Mouse (Mus musculus): ENCODE results near the gene Rhoh. TPM values are rescaled to one million over a fixed set of nuclear protein-coding genes. Genes with fewer than 3 reads are reported as not detected.

Rhoh gene
- polyA plus RNA-seq, 1 experiment from 2014 or later = 0.74 TPM

DNA sequence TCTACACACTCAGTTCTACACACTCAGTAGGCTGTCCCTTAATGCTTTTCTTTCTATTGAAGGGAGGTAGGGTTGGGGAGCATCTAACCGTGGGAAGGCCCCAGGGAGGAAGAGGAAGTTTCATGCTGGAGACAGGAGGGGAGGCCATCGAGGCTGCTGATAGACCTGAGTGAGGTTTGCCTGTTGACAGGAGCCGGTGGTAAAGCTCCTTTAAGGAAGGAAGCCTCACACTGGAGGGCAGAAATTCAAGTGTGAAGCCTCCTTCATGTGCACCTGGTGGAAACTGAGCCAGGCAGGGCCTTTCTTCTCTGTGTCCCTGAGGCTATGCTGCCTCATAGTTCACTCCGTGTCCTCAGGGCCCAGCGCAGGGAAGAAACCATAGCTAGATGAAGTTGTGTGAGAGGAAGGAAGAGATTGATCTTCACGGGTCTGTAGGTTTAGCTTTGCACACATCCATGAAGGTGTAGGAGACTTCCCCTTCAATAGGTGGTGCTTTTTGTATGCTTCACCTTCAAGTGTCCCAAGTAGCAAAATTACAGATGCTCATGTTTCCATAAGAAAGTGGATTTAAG lies 34.2 kb downstream of the Rhoh start:
- H3K9me3 ChIP-seq (ENCODE audit: control insufficient read depth, low read length) = no peaks in the 10 kb centered on the region
- ATAC-seq (ENCODE audit: insufficient number of reproducible peaks, insufficient read depth, low FRiP score, low read depth) = no peak
- H3K9ac ChIP-seq (ENCODE audit: low read length) = no peak overlapping the region
- no peak overlapping the region for H3K4me3 ChIP-seq (ENCODE audit: control insufficient read depth in 1 of 2, insufficient read depth in 1 of 2, low read depth in 1 of 2, low read length in 2 of 2)
- no peaks in the 10 kb centered on the region for H3K27me3 ChIP-seq (ENCODE audit: control insufficient read depth, insufficient read depth, low read length)
- WGBS = 72% methylated on average over 6 of the region's 6 CpGs
- H3K4me2 ChIP-seq (ENCODE audit: low read length) = no peak overlapping the region
- H3K36me3 ChIP-seq (ENCODE audit: control insufficient read depth, insufficient read depth, low read length) = no peaks in the 10 kb centered on the region
- H3K4me1 ChIP-seq (ENCODE audit: control insufficient read depth in 2 of 2, insufficient read depth in 2 of 2, low read length in 2 of 2) = peaks cover 11 to 17% of the 10 kb centered on the region in 2 experiments
- peak overlapping the region; percentile 45 to 56; a peak in 3 of 4 replicates for H3K27ac ChIP-seq (replicated peaks in 1 of 2; ENCODE audit: control insufficient read depth in 1 of 2, insufficient read depth in 1 of 2, low read depth in 2 of 2, low read length in 2 of 2)

GRCm38 (mm10) chr5:65895764-65896163 lies 34.8 kb downstream of the Rhoh start:
- Histone ChIP-seq H3K27me3 (ENCODE audit: control insufficient read depth, insufficient read depth, low read length) (no peaks in the 10 kb centered on the region), H3K9me3 (ENCODE audit: control insufficient read depth, low read length) (no peaks in the 10 kb centered on the region), H3K4me3 (ENCODE audit: control insufficient read depth in 1 of 2, insufficient read depth in 1 of 2, low read depth in 1 of 2, low read length in 2 of 2) (no peak overlapping the region), H3K36me3 (ENCODE audit: control insufficient read depth, insufficient read depth, low read length) (no peaks in the 10 kb centered on the region), H3K27ac (replicated peaks in 1 of 2; ENCODE audit: control insufficient read depth in 1 of 2, insufficient read depth in 1 of 2, low read depth in 2 of 2, low read length in 2 of 2) (peak overlapping the region; percentile 45 to 56; a peak in 3 of 4 replicates), H3K9ac (ENCODE audit: low read length) (no peak overlapping the region), H3K4me2 (ENCODE audit: low read length) (no peak overlapping the region), H3K4me1 (ENCODE audit: control insufficient read depth in 2 of 2, insufficient read depth in 2 of 2, low read length in 2 of 2) (peaks cover 13 to 17% of the 10 kb centered on the region in 2 experiments)
- 41% methylated on average over 7 of the region's 7 CpGs for WGBS
- ATAC-seq (ENCODE audit: insufficient number of reproducible peaks, insufficient read depth, low FRiP score, low read depth) = peak; percentile 44; the same call in 1 of the 2 replicates

- no peak for ATAC-seq (ENCODE audit: insufficient number of reproducible peaks, insufficient read depth, low FRiP score, low read depth)
- Histone ChIP-seq H3K9me3 (ENCODE audit: control insufficient read depth, low read length) (no peaks in the 10 kb centered on the region), H3K36me3 (ENCODE audit: control insufficient read depth, insufficient read depth, low read length) (no peaks in the 10 kb centered on the region), H3K4me3 (ENCODE audit: control insufficient read depth in 1 of 2, insufficient read depth in 1 of 2, low read depth in 1 of 2, low read length in 2 of 2) (no peak overlapping the region), H3K27ac (replicated peaks in 1 of 2; ENCODE audit: control insufficient read depth in 1 of 2, insufficient read depth in 1 of 2, low read depth in 2 of 2, low read length in 2 of 2) (no peak overlapping the region), H3K4me2 (ENCODE audit: low read length) (no peak overlapping the region), H3K4me1 (ENCODE audit: control insufficient read depth in 2 of 2, insufficient read depth in 2 of 2, low read length in 2 of 2) (peaks cover 13 to 17% of the 10 kb centered on the region in 2 experiments), H3K27me3 (ENCODE audit: control insufficient read depth, insufficient read depth, low read length) (no peaks in the 10 kb centered on the region), H3K9ac (ENCODE audit: low read length) (no peak overlapping the region)
- WGBS = 71% methylated on average over 2 of the region's 2 CpGs
Observed at GRCm38 (mm10) chr5:65897731-65898130, 36.7 kb downstream of the Rhoh start.

- no peaks in the 10 kb centered on the region for H3K27me3 ChIP-seq (ENCODE audit: control insufficient read depth, insufficient read depth, low read length)
- H3K4me2 ChIP-seq (ENCODE audit: low read length) = no peak overlapping the region
- H3K27ac ChIP-seq (replicated peaks in 1 of 2; ENCODE audit: control insufficient read depth in 1 of 2, insufficient read depth in 1 of 2, low read depth in 2 of 2, low read length in 2 of 2) = no peak overlapping the region
- H3K36me3 ChIP-seq (ENCODE audit: control insufficient read depth, insufficient read depth, low read length) = no peaks in the 10 kb centered on the region
- no peak overlapping the region for H3K9ac ChIP-seq (ENCODE audit: low read length)
- WGBS = 77% methylated on average over 3 of the region's 3 CpGs
- no peak for ATAC-seq (ENCODE audit: insufficient number of reproducible peaks, insufficient read depth, low FRiP score, low read depth)
- peaks cover 13 to 17% of the 10 kb centered on the region in 2 experiments for H3K4me1 ChIP-seq (ENCODE audit: control insufficient read depth in 2 of 2, insufficient read depth in 2 of 2, low read length in 2 of 2)
- peaks cover 6% of the 10 kb centered on the region for H3K9me3 ChIP-seq (ENCODE audit: control insufficient read depth, low read length)
- no peak overlapping the region for H3K4me3 ChIP-seq (ENCODE audit: control insufficient read depth in 1 of 2, insufficient read depth in 1 of 2, low read depth in 1 of 2, low read length in 2 of 2)
Observed at GRCm38 (mm10) chr5:65898683-65899082, 37.7 kb downstream of the Rhoh start.

- H3K4me3 ChIP-seq (ENCODE audit: control insufficient read depth in 1 of 2, insufficient read depth in 1 of 2, low read depth in 1 of 2, low read length in 2 of 2) = no peak overlapping the region
- 87% methylated on average over 6 of the region's 6 CpGs for WGBS
- no peak overlapping the region for H3K4me2 ChIP-seq (ENCODE audit: low read length)
- ATAC-seq (ENCODE audit: insufficient number of reproducible peaks, insufficient read depth, low FRiP score, low read depth) = no peak
- no peaks in the 10 kb centered on the region for H3K27me3 ChIP-seq (ENCODE audit: control insufficient read depth, insufficient read depth, low read length)
- H3K27ac ChIP-seq (replicated peaks in 1 of 2; ENCODE audit: control insufficient read depth in 1 of 2, insufficient read depth in 1 of 2, low read depth in 2 of 2, low read length in 2 of 2) = no peak overlapping the region
- H3K4me1 ChIP-seq (ENCODE audit: control insufficient read depth in 2 of 2, insufficient read depth in 2 of 2, low read length in 2 of 2) = peaks cover 11 to 17% of the 10 kb centered on the region in 2 experiments
- H3K9ac ChIP-seq (ENCODE audit: low read length) = no peak overlapping the region
- peaks cover 17% of the 10 kb centered on the region for H3K9me3 ChIP-seq (ENCODE audit: control insufficient read depth, low read length)
- no peaks in the 10 kb centered on the region for H3K36me3 ChIP-seq (ENCODE audit: control insufficient read depth, insufficient read depth, low read length)
Observed at GRCm38 (mm10) chr5:65900113-65900512, 39.1 kb downstream of the Rhoh start.

- peaks cover 19% of the 10 kb centered on the region for H3K9me3 ChIP-seq (ENCODE audit: control insufficient read depth, low read length)
- WGBS = 43% methylated on average over 7 of the region's 7 CpGs
- ATAC-seq (ENCODE audit: insufficient number of reproducible peaks, insufficient read depth, low FRiP score, low read depth) = peak; percentile 82
- no peaks in the 10 kb centered on the region for H3K36me3 ChIP-seq (ENCODE audit: control insufficient read depth, insufficient read depth, low read length)
- peaks cover 5 to 12% of the 10 kb centered on the region in 2 experiments for H3K4me1 ChIP-seq (ENCODE audit: control insufficient read depth in 2 of 2, insufficient read depth in 2 of 2, low read length in 2 of 2)
- H3K4me2 ChIP-seq (ENCODE audit: low read length) = no peak overlapping the region
- no peak overlapping the region for H3K9ac ChIP-seq (ENCODE audit: low read length)
- H3K27me3 ChIP-seq (ENCODE audit: control insufficient read depth, insufficient read depth, low read length) = no peaks in the 10 kb centered on the region
- 0 out of 4 replicates have a peak overlapping the region, but pooled peaks of 1 of the 2 experiments have one; percentile 30 for H3K27ac ChIP-seq (replicated peaks in 1 of 2; ENCODE audit: control insufficient read depth in 1 of 2, insufficient read depth in 1 of 2, low read depth in 2 of 2, low read length in 2 of 2)
- H3K4me3 ChIP-seq (ENCODE audit: control insufficient read depth in 1 of 2, insufficient read depth in 1 of 2, low read depth in 1 of 2, low read length in 2 of 2) = no peak overlapping the region
Observed at GRCm38 (mm10) chr5:65900862-65901265, 39.9 kb downstream of the Rhoh start.

- no peak for ATAC-seq (ENCODE audit: insufficient number of reproducible peaks, insufficient read depth, low FRiP score, low read depth)
- no peak overlapping the region for H3K27ac ChIP-seq (replicated peaks in 1 of 2; ENCODE audit: control insufficient read depth in 1 of 2, insufficient read depth in 1 of 2, low read depth in 2 of 2, low read length in 2 of 2)
- H3K4me3 ChIP-seq (ENCODE audit: control insufficient read depth in 1 of 2, insufficient read depth in 1 of 2, low read depth in 1 of 2, low read length in 2 of 2) = no peak overlapping the region
- H3K9ac ChIP-seq (ENCODE audit: low read length) = no peak overlapping the region
- peaks cover under 1 to 2% of the 10 kb centered on the region in 2 experiments; a peak in 3 of 4 replicates for H3K4me1 ChIP-seq (ENCODE audit: control insufficient read depth in 2 of 2, insufficient read depth in 2 of 2, low read length in 2 of 2)
- WGBS = 78% methylated on average over 10 of the region's 10 CpGs
- H3K9me3 ChIP-seq (ENCODE audit: control insufficient read depth, low read length) = peaks cover 19% of the 10 kb centered on the region
- no peaks in the 10 kb centered on the region for H3K36me3 ChIP-seq (ENCODE audit: control insufficient read depth, insufficient read depth, low read length)
- no peak overlapping the region for H3K4me2 ChIP-seq (ENCODE audit: low read length)
- H3K27me3 ChIP-seq (ENCODE audit: control insufficient read depth, insufficient read depth, low read length) = no peaks in the 10 kb centered on the region
Observed at GRCm38 (mm10) chr5:65901868-65902418, 40.9 kb downstream of the Rhoh start.

Measured in heart, embryonic 14.5 days (tissue).